ENCODE assay signal across 26 mouse cellular contexts in genomic region chr4:145271634-145272033, GRCm38 (mm10). TPM values are rescaled to one million over a fixed set of nuclear protein-coding genes. Genes with fewer than 3 reads are reported as not detected.
"Had no signal": no experiment of that assay in that cellular context is flagged by ENCODE, and none has a peak within 500 bp of the region (broad histone marks: within the 10 kb centered on the region; RNA-seq: fewer than 3 reads in every experiment).

No protein-coding gene starts in this region.

- H3K27ac ChIP-seq: heart, embryonic 10.5 days; hindbrain, embryonic 10.5 days; hindbrain, embryonic 12.5 days; hindbrain, embryonic 14.5 days; intestine, embryonic 15.5 days; limb, embryonic 12.5 days; liver, embryonic 13.5 days; liver, embryonic 15.5 days had no signal

- H3K36me3 ChIP-seq: heart, embryonic 10.5 days; heart, embryonic 12.5 days; hindbrain, embryonic 10.5 days; hindbrain, embryonic 12.5 days; intestine, embryonic 15.5 days; limb, embryonic 12.5 days; liver, embryonic 13.5 days; liver, embryonic 15.5 days had no signal

- H3K27me3 ChIP-seq: heart, embryonic 12.5 days; hindbrain, embryonic 12.5 days; intestine, embryonic 15.5 days; limb, embryonic 12.5 days; liver, embryonic 13.5 days; liver, embryonic 15.5 days had no signal

- H3K4me1 ChIP-seq: heart, embryonic 10.5 days; heart, embryonic 12.5 days; hindbrain, embryonic 12.5 days; intestine, embryonic 15.5 days; limb, embryonic 12.5 days; liver, embryonic 13.5 days; liver, embryonic 15.5 days had no signal

- DNase-seq: gastrocnemius, adult 2 months; gastrocnemius, postnatal 10 days; gastrocnemius, postnatal 25 days; heart, adult 18-20 months; heart, postnatal 10 days; heart, postnatal 4 days; kidney, adult 18-20 months; kidney, adult 8-10 months; kidney, postnatal 10 days; kidney, postnatal 36 days; layer of hippocampus, adult 9-11 months; layer of hippocampus, postnatal 36 days; left cerebral cortex, postnatal 4 days; liver; liver, embryonic 13.5 days had no signal

- H3K9me3 ChIP-seq: heart, embryonic 10.5 days; hindbrain, embryonic 10.5 days; hindbrain, embryonic 12.5 days; intestine, embryonic 15.5 days; limb, embryonic 12.5 days; liver, embryonic 13.5 days; liver, embryonic 15.5 days had no signal

- H3K4me3 ChIP-seq: gastrocnemius, adult 2 months; heart, embryonic 10.5 days; heart, embryonic 12.5 days; hindbrain, embryonic 10.5 days; hindbrain, embryonic 12.5 days; intestine, embryonic 15.5 days; limb, embryonic 12.5 days; liver, embryonic 13.5 days; liver, embryonic 15.5 days had no signal

- H3K9ac ChIP-seq: heart, embryonic 12.5 days; hindbrain, embryonic 12.5 days; hindbrain, embryonic 14.5 days; intestine, embryonic 15.5 days; limb, embryonic 12.5 days; liver, embryonic 13.5 days; liver, embryonic 15.5 days had no signal

RNA-seq across cellular contexts. Expression of gene Tnfrsf8, which starts 43.3 kb away (rescaled TPM):
- polyA plus RNA-seq: heart, embryonic 10.5 days; heart, embryonic 12.5 days; heart, embryonic 14.5 days; kidney, embryonic 16.5 days; liver, embryonic 11.5 days; liver, embryonic 13.5 days had no signal
